In the genomic region with DNA sequence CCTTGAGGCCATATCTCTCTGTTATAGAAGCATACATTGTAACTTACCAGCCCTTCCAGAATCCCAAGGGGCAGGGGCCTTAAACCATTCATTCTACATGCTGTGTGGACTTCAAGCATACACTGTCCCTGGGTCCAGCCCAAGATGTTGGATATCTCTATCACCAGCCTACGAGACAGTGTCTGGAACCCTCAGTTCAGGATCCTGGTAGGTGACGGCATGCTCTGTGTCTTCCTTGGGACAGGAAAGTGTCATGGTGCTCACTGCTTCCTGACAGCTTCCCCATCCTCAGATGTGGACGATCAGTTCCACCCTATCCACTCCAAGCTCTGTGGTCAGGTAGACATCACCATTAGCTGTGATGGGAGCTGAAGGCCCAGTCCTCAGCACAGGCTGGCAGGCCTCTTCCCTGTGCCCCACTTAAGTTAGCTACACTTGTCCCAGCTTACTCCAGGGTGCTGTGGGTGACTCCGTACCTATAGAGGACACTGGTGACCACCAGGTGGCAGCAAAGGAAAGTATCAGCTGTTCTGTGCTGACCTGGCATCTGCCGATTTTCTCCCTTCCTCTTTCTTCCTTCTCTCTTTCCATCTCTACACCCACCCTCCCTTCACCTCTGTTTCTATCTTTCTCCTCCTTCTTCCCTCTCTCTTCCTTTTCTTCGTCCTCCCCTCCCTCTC, we compare ENCODE assay signal across 8 mouse cellular contexts. TPM values are rescaled to one million over a fixed set of nuclear protein-coding genes. Genes with fewer than 3 reads are reported as not detected.
DNase-seq lines count a peak whose midpoint lies in the region; ATAC-seq lines count a peak whose summit lies in the region.

No protein-coding gene starts in this region.

- no peak overlapping the region for H3K27ac ChIP-seq in hindbrain, embryonic 16.5 days (ENCODE audit: low read depth, low read length)

- peak; percentile 29 for DNase-seq in WW6 (ENCODE audit: low read depth, low spot score)
- peak; percentile 93 to 97 for DNase-seq in cerebellum, postnatal 14 days
- peak; percentile 82 to 86 for DNase-seq in frontal cortex, postnatal 25 days (ENCODE audit: low spot score in 2 of 2)
- peak; percentile 75 to 80 for DNase-seq in layer of hippocampus, postnatal 36 days
- peak; percentile 86 for DNase-seq in lung, postnatal 14 days
- DNase-seq in right cerebral cortex, postnatal 10 days (ENCODE audit: low spot score in 2 of 2), result peak; percentile 87 to 92
- peak; percentile 25 for DNase-seq in yolk sac, embryonic 10.5 days (ENCODE audit: low spot score)

- no peak overlapping the region for H3K4me2 ChIP-seq in hindbrain, embryonic 16.5 days (ENCODE audit: low read length)

- no peaks in the 10 kb centered on the region for H3K9me3 ChIP-seq in hindbrain, embryonic 16.5 days (ENCODE audit: control insufficient read depth, low read length)

- ATAC-seq in hindbrain, embryonic 16.5 days, result peak; percentile 85

- 41% methylated on average over 6 of the region's 6 CpGs for WGBS in hindbrain, embryonic 16.5 days

- no peaks in the 10 kb centered on the region; the same call in none of the 2 replicates for H3K27me3 ChIP-seq in hindbrain, embryonic 16.5 days (replicated peaks; ENCODE audit: control insufficient read depth, insufficient read depth, low read length)

- no peaks in the 10 kb centered on the region for H3K36me3 ChIP-seq in hindbrain, embryonic 16.5 days (ENCODE audit: control insufficient read depth, insufficient read depth, low read length)

- no peaks in the 10 kb centered on the region; the same call in 1 of the 2 replicates for H3K4me1 ChIP-seq in hindbrain, embryonic 16.5 days (ENCODE audit: control insufficient read depth, insufficient read depth, low read depth, low read length)

- no peak overlapping the region for H3K9ac ChIP-seq in hindbrain, embryonic 16.5 days (ENCODE audit: low read depth, low read length)

- no peak overlapping the region for H3K4me3 ChIP-seq in hindbrain, embryonic 16.5 days (ENCODE audit: low read length)

RNA-seq across cellular contexts. Expression of a gene that starts 19.7 kb away (rescaled TPM):
- polyA plus RNA-seq in hindbrain, embryonic 16.5 days (2015; fragmentation: Nextera tagmentation; extraction: Ambion mirVana), result 3.4 and 3.7 TPM in 2 replicates
- 1 to 10 TPM; 1.8 to 2.8 TPM for total RNA-seq in layer of hippocampus, postnatal 36 days (2021)

Comparison
In these comparisons a context has a peak if more than half of its experiments do, and no peak if none do; other contexts are left out.
1. DNase-seq: peak in every context shown above with its lines; median percentile 95 in cerebellum, postnatal 14 days; 90 in right cerebral cortex, postnatal 10 days; 86 in lung, postnatal 14 days; 84 in frontal cortex, postnatal 25 days; 78 in layer of hippocampus, postnatal 36 days; 29 in WW6; 25 in yolk sac, embryonic 10.5 days.